Mouse (Mus musculus) myocyte (in vitro differentiated cells): ENCODE measurements around the gene Larp1b.

Experiments used
- MYOG ChIP-seq, 3 experiments: IDR thresholded peaks; one replicate each; pipeline ENCODE4 v1.6.1; 2011; ENCODE audit warnings: control low read depth in 2 of 3, low read depth in 2 of 3, mild to moderate bottlenecking in 2 of 3; ENCODE audit not compliant: insufficient read length in 2 of 3, control insufficient read depth in 1 of 3, insufficient read depth in 1 of 3
- POLR2A ChIP-seq: IDR thresholded peaks from one replicate; pipeline ENCODE4 v1.6.1; 2011; ENCODE audit warnings: low read depth, mild to moderate bottlenecking, control low read depth, moderate library complexity; ENCODE audit not compliant: insufficient read length
- TCF12 ChIP-seq: IDR thresholded peaks from one replicate; pipeline ENCODE4 v1.6.1; 2011; ENCODE audit warnings: mild to moderate bottlenecking, control low read depth; ENCODE audit not compliant: poor library complexity, insufficient read depth, severe bottlenecking

DNA sequence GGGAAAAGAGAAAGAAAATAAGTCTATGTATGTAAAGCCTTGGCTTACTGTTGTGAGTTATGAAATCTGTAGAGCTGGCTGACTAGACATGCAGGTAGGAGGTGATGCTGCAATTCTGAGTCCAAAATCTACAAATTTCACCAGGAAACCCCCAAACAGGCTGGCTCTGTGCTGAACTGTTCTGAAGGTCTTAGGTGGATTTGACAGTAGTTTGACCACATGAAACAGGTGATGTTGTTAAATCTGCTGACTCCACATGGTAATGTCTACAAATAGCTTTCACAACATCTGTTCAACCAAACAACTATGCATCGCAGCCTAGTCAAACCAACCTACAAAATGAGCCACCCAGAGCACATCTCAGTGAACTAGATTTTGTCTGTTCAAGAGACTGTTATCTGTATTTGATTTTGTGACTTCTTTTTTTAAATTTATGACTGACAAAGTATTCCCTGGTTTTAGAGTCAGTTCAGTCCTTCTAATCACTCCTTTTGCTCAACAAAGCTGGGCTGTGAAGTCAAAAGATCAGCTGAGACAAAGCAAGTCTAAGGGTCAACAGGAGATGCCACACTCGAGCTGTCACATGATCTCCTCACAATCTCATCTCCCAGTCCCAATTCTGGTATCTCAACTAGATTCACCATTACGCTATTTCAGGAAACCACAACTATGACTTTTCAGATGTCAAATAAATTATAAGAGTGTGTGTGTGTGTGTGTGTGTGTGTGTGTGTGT lies 112.4 kb downstream of the Larp1b start:
- no peak for TF ChIP-seq TCF12
- TF ChIP-seq MYOG (IDR thresholded peaks at IDR 0.05; ENCODE audit: control insufficient read depth in 1 of 3, insufficient read depth in 1 of 3, insufficient read length in 2 of 3, low read depth in 2 of 3): no peak
- no peak for TF ChIP-seq POLR2A
